Mouse (Mus musculus): ENCODE data around the gene Rad9a.
A peak's percentile ranks its signal among the peaks of the same experiment; 100 is the strongest.

Gene Rad9a

DNA sequence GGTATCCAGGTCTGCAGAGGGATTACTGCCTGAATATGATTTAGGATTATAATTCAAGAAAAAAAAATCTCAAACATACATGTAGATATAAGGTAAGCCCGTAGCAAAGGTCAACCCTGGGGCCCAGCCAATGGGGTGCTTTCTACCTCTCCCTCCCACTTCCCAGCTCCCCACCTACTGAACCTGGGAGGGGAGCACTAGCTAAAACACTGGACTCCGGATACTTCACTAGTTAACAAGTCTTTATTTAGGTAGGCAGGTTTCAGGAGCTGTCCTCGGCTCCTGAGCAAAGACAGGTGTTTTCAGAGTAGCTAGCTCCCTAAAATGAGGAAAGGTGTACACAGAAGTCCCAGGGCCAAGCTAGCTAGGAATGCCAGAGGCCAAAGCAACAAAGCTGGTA is 37.4 kb downstream of the Rad9a start:
- no peak for ATAC-seq (ENCODE audit: low TSS enrichment)

DNA sequence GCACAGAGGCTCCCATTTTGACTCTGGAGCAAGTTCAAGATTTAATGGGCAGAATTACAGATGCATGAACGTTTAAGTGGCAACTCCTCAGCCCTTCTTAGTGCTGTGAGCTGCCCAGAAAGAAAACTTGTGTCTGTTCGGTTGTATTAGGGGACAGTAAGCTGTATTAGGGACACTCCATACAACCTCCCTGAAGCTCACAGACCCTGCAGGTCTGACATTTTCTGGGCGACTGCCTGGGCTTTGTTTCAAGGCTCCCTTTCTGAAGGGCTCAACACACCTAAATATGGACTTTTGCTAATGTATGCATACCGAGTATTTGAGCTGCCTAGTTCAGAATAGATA is 37.9 kb downstream of the Rad9a start:
- no peak for ATAC-seq (ENCODE audit: low TSS enrichment)

DNA sequence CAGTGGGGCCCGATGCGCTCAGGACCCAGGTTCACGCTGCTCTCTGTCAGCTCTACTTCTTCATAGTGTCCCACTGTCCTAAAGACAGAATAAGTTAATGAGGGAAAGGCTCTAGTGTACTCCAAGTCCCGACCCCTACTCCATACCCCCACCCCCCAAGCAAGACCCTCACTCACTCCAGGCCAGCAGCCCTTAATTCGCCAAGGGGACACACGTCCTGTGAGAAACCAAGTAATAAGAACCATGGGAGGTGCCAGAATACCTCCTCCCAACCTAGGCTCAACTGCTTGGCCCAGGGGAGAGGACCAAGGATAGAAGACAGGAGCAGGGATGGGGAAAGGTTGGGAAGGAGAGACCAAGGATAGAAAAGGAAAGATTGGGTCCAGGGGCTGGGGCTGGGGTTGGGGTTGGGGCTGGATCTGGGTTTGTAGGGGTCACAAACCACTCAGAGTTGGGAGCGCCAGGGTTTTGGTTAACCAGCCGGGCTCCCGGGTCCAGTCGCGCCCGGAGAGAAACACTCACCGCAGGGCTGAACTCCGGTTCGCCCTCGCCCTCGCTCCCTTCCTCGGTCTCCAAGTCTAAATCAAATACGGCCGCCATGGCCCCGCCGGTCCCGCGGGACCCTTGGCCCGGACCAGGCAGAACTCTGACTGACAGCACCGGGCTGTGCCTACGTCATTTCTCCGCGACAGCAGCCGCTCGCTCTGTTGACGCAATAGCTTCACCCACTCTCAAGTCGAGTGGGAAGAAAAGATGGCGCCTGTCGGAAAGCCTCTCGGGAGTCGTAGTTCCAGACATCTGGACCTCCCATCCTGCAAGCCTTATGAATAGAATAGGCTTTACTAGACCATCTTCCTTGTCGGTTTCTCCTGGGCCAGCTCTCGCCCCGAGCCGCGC is 38.6 kb downstream of the Rad9a start, which contains the start of gene Rps6kb2:
TSS of gene Rps6kb2 (minus strand) at position 709 of the 897 bp plus-strand sequence.
- ATAC-seq (ENCODE audit: low TSS enrichment): peak; percentile 88

DNA sequence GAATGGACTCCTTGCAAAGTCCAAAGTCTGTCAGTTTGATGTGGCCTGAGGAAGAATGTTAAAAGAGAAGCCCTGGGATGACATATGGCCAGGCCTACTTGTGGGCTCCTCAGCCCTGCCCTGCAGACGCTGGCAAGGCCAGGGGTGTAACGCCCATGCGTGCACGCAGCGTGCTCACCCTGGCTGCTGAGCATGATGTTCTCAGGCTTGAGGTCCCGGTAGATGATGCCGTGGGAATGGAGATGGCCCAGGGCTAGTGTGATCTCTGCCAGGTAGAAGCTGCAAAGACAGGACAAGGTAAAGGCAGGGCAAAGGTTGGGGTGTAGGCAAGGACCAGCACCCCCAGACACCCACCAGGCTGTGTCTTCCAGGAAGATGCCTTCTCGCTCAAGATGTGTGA is 42.4 kb downstream of the Rad9a start:
- ATAC-seq (ENCODE audit: low TSS enrichment): no peak

DNA sequence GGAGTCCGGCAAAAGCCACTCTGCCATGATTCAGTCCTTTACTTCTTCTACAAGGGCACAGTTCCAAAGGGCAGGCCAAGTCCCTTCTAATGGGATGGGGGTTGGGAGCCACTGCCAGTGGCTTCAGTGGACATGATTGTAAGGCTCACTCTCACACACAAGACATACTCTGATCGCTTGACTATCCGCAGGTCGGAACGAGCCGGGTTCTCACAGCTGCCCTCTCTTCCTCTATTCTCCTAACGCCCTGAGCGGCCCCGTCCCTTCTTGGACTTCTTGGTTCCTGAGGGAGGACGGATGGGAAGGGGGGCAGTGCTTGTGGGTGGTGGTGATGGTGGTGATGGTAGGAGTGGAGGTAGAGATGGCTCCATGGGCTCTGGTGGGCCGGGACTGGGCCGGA is 44.7 kb downstream of the Rad9a start:
- ATAC-seq (ENCODE audit: low TSS enrichment): no peak

DNA sequence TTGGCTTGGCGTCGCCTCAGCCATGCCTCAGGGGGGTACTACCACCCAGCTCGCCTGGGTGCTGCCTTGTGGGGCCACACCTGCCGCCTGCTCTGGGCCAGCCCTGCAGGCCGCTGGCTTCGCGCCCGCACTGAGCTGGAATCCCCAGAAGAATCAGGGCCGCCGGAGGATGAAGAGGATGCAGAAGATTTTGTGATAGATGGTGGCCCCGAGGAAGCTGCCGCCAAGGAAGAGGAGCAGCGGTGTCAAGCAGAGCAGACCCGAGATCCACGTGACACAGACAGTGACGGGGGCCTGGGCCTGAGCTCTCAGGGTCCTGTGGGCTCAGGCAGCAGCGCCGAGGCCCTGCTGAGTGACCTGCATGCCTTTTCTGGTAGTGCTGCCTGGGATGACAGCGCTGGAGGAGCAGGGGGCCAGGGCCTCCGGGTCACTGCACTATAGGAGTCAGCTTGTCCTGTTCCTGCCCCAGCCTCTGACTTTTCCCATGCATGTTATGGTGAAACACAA is 45.3 kb downstream of the Rad9a start:
- ATAC-seq (ENCODE audit: low TSS enrichment): no peak

DNA sequence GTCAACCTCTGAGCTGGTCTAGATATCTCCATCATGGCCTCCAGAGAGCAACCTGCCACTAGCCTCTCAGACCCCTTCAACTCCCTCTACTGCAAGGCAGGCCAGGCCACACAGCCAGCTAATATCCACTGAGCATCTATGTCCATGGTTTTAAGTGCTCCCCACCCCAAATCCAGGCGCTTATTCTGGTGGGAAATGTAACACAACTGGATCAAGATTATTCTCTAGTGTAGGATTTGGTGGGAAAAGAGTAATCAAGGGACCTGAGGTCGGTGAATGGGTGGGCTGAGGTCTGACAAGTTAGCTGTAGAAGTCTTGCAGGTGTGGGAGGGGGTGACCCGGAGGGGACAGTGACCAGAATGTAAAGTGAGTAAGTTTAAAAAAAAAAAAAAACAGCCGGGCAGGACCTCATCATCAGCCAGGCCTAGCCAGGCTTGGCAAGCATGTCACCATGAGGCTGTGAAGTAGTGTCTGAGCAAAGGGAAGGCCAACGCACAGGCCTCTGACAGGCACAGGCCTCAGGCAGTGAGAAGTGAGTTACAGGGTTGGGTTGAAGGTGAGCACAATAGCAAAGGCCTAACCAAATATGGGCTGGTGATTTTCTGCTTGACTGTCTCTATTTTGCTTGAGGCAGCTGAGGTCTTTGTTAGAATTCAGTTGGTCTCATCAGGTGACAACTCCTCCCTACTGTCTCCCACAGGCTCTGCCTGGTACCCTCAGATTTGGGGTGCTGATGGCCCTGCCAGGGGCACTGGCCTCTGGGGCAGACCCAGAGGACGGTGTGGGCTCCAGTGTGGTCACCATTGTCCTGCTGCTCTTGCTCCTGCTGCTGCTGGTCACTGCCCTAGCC is 46.0 kb downstream of the Rad9a start:
- ATAC-seq (ENCODE audit: low TSS enrichment): no peak

DNA sequence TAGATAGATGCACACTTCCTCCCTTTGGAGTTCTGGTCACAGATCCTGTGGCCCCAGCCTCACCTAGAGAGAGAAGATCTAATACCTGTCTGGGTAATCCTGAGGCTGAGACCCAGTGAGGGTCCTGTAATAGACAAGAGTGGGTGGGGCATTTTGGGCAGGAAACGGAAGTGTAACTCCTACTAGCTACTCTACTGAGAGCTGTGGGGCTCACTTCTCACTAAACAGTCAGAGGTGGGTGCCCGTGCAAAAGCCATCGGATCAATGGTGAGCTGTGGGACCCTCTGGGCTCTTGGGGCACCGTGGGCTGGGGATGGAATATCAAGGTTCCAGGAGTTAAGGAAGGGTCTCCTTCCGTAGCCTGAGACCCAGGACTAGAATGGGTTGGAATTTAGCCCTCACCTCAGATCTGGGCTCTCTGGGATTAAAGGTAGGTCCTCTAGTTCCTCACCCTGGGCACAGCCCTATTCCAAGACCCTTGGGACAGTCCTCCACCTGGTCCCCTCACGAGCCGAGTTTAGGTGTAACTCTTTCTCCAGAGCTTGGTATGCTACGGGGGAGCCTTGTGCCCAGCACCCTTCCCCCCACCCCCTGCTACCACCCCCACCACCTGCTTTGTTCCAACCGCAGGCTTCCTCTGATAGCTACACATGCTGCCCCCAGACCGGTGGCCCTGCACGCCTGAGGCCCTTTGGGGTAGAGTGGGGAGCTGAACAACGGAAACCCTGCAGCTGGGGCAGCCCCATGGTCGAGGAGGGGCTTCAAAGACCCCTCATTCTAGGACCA is 46.8 kb downstream of the Rad9a start:
- no peak for ATAC-seq (ENCODE audit: low TSS enrichment)

DNA sequence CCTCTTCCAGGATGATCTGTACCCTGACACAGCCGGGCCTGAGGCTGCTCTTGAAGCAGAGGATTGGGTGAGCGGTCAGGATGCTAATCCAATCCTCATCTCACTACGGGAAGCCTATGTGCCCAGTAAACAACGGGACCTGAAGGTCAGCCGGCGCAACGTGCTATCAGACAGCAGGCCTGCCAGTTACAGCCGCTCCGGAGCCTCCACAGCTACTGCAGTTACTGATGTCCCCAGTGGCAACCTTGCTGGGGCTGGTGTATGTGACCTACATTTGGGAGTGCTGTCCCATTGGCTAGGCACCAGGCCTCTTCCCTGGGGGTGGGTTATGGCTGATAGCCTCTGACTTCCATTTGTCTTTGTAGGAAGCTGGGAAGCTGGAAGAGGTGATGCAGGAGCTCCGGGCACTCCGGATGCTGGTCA is 48.2 kb downstream of the Rad9a start, which contains the start of gene Ptprcap:
TSS of gene Ptprcap (plus strand) at position 373 of the 423 bp plus-strand sequence.
- ATAC-seq (ENCODE audit: low TSS enrichment): no peak

DNA sequence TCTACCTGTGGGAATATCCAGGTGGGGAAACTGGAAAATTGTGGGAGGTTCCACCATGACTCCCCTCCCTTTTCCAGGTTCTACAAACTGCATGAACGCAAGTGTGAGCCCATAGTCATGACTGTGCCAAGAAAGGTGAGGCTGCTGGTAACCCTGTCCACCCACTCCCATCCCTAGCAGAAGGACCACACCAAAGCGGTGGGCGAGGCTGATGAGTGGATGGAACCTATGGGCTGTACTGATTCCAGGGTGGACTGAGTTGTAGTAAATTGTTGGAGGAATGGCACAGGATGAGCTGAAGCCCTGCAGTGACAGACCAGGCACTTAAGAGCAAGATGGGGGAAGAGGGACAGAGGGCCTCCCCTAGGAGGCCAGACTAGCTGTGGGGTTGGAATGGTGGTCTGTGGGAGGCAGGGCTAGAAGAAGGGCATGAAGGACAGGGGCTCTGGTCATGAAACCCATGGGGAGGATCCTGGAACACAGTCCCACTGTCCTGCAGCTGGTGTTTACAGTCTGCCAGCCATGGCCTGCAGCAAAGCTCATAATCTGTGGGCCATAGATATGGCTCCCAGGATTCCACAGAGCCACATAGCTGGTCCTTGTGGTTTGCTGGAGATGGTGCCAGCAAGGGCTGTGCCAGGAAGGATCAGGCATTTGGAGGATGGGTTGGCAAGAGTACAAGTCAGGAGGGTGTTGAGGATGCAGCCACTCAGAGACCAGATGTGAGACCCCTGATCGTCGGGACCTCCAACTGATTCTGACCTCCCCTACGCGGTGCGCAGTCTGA is 48.8 kb downstream of the Rad9a start:
- ATAC-seq (ENCODE audit: low TSS enrichment): no peak

DNA sequence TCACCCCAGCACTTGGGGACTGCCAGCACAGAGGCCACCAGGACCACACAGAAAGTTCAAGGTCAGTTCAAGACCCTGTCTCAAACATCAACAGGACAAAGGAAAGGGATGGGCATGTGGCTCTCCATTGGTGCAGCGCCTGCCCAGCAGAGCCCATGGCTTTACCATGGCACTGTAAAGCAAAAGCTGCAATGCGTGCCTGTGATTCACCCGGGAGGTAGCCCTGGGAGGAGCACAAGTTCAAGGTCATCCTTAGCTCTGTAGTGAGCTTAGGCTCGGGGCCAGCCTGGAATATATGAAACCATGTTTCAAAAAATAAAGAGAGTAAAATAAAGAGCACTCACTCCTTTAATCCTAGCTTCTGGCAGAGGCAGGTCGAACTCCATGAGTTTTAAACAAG is 49.6 kb downstream of the Rad9a start:
- ATAC-seq (ENCODE audit: low TSS enrichment): no peak

DNA sequence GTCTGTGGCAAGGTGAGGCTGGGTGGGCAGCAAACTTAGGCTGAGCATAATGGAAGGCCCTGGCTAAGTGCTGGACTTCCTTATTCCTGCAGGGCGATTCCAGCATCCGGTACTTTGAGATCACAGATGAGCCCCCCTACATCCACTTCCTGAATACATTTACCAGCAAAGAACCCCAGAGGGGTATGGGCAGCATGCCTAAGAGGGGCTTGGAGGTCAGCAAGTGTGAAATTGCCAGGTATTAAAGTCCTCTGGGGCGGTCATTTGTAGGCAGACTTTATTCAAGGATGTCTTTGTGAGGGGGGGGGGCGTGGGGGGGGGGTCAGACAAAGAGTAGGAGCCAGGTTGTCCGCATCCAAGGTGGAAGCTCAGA is 50.0 kb downstream of the Rad9a start:
- ATAC-seq (ENCODE audit: low TSS enrichment): no peak

DNA sequence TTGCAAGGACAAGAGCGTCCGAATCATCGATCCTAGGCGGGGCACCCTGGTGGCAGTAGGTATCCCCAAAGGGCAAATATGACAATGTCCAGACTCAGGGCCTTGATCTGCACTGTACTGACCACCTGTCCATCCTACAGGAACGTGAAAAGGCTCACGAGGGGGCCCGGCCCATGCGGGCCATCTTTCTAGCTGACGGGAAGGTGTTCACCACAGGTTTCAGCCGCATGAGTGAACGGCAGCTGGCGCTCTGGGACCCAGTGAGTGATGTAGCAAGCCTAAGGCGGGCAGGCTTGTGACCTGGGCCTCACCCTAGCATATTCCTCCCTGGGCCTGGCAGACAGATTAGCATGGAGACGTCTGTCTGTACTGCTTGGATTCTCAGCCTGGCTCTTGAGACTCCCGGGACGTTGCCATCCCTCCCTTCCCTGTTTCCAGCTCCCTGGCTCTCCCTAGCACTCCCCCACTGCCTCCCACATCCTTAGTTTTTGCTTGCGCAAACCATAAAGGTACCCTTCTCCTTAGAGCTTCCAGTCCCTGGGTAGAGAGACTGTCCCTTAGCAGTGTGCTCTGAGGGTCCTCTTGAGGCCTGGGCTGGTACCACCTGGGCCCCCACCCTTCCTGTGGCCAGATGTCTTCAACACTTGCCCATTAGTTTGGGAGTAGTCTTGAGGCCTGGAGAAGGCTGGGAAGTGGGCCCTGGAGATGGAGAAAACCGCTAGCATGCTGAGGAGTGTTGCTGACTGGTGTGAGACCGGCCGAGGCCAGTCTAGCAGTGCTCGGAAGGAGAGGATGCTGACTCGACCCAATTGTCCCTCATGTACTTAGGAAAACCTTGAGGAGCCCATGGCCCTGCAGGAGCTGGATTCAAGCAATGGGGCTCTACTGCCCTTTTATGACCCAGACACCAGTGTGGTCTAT is 50.6 kb downstream of the Rad9a start:
- no peak for ATAC-seq (ENCODE audit: low TSS enrichment)

DNA sequence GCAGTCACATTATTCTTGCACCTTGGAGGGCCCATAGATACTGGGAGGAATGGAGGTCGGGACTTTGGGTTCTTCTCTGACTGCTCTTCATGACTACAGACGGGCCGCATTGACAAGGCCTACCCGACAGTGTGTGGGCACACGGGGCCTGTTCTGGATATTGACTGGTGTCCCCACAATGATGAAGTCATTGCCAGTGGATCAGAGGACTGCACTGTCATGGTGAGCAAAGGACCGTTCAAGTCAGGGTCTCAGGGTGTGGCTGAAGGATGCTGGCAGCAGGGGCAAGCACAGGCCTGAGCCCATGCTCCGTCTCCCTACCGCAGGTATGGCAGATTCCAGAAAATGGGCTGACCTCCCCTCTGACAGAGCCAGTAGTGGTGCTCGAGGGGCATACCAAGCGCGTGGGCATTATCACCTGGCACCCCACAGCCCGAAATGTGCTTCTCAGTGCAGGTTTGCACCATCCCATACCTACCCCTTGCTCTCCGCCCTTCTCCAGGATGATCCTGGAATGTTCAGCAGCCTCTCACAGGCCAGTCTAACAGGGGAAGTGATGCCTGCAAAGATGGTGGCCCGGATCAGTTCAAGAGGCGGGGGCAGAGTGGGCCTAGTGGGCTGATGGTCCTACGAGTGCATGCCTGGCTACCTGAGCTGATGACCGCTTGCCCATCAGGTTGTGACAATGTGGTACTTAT is 51.5 kb downstream of the Rad9a start:
- no peak for ATAC-seq (ENCODE audit: low TSS enrichment)

DNA sequence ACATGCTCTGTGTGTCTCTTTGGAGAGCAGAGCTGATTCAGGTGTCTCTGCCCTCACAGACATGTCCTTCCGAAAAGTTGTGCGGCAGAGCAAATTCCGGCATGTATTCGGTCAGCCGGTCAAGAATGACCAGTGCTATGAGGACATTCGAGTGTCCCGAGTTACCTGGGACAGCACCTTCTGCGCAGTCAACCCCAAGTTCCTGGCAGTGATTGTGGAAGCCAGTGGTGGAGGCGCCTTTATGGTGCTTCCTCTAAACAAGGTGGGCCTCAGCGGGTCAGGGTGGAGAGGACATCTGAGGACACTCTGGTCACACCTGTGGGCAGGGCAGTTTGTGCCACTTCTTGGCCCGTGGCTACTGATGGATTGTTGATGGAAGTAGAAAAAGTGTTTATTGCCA is 52.2 kb downstream of the Rad9a start:
- no peak for ATAC-seq (ENCODE audit: low TSS enrichment)

DNA sequence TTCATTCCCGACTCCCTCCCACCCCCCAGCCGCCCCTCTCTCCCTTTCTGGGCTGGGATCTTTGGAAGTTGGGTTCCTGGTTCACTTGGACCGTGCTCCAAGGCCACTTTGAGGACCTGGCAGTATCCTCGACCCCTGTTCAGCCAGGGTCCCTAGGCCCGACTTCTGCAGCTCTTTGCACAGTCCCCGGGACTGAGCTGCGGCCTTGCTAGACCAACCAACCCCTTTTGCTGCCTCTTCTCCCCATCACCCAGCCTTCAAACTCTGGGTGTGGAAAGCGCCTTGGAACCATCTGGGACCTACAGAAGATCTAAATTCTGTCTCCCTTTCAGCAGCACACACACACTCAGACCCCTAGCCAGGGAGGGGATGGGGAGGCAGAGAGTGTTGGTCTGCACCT is 52.6 kb downstream of the Rad9a start:
- no peak for ATAC-seq (ENCODE audit: low TSS enrichment)

DNA sequence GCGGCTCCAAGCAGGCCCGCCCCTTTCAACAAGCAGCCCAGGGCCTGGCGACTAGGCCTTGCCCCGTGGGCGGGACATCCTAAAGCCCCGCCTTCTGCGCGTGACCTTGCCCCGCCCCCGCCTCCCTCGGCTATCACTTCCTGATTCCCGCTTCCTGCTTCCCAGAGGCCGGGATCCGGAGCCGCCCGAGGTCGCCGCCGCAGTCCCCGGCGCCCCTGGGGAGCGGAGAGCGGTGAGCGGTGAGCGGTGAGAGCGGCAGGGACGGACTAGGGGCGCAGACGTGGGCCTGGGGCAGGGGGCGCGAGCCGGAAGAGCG is 53.0 kb downstream of the Rad9a start, which contains the start of gene Coro1b:
TSS of gene Coro1b (plus strand) at position 129 of the 316 bp plus-strand sequence.
- peak; percentile 66 for ATAC-seq (ENCODE audit: low TSS enrichment)

DNA sequence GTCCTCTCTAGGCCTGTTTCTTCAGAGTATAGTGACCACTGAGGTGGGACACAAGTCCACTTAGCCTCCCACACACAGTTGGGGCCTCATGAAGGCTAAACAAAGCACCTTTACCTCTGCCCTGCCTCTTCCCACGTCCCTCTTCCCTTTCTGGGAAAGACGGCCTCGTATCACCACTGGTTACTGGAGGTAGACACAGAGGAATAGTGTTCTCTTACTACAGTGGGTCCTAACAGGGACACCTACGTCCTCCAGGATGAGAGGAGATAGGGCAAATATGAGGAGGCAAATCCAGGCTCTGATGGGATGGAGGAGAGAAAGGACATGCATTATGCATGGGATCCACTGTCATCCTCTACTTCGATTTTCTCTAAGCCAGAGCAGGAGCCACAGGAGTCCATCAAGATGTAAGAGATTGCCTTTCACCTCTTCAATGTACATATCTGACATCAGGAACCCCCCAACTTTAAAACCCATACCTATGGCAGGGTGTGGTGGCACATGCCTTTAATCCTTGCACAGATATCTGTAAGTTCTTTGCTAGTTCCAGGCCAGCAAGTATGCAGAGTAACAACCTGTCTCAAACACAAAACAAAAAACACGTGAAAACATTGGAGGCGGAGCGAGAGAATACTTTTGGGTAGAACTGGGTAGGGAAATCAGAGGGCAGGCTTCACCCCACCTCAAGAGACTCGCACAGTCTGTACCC is 53.5 kb downstream of the Rad9a start:
- ATAC-seq (ENCODE audit: low TSS enrichment): no peak

DNA sequence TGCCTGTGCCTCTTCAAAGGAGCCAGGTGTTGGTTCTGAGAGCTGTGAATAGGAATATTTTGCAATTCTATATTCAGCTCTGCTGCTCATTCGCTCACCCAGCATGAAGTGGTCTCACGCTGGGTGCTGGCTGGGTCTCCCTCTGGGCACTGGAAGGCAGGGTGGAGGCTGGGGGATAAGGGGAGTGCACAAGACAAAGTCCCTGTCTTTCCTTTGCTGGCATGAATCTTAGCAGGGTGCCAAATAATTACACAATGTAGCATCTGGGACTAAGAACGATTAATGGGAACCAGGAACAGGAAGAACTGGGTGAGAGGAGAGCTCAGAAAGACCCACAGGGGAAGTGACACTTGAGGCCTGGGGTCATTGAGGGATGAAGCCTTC is 54.4 kb downstream of the Rad9a start:
- no peak for ATAC-seq (ENCODE audit: low TSS enrichment)
